Mouse (Mus musculus): ENCODE measurements around the gene Htr1f. TPM values are rescaled to one million over a fixed set of nuclear protein-coding genes. Genes with fewer than 3 reads are reported as not detected.

Gene Htr1f
- polyA plus RNA-seq, 1 experiment from 2014 or later, result not detected

DNA sequence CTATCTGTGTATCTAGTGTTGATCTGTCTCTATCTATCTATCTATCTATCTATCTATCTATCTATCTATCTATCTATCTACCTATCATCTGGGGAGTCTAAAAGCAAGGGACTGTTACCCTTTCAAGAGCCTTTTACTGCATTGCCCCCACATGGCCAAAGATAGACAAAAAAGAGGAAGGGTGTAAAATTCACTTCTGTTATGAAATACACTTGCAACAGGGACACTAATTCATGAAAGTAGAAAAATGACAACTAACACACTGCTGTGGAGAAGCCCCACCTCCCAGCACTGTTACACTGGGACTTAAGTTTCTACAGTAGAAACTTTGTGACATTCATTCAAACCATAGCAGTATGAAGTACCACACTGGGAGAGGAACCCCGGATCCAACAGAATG lies 170.9 kb downstream of the Htr1f start:
- 91% methylated on average over 1 of the region's 1 CpGs for WGBS
- no peak overlapping the region for H3K4me3 ChIP-seq (replicated peaks)
- ATAC-seq, result no peak
- no peaks in the 10 kb centered on the region for H3K4me1 ChIP-seq (replicated peaks)
- no peaks in the 10 kb centered on the region for H3K9me3 ChIP-seq
- H3K9ac ChIP-seq, result no peak overlapping the region
- H3K27me3 ChIP-seq (replicated peaks), result no peaks in the 10 kb centered on the region
- H3K36me3 ChIP-seq, result no peaks in the 10 kb centered on the region
- no peak overlapping the region for H3K27ac ChIP-seq
- no peak overlapping the region for H3K4me2 ChIP-seq (replicated peaks)

DNA sequence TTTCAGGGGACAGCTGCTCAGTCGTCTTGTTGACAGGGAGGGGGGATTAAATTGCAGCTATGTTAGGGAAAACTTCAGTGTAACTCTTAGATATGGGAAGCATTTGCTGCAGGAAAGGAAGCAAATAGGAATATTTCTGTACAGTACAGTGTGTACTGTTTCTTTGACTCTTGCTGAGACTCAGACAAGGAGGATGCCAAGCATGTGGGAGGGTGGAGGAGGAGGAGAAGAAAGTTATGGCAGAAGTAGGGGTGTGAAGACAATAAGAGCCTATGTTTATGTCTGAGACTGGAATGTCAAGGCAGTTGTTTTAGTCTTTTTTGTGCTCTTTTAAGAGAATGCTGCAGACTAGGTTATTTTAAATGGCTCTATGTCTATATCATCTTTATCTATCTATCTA lies 171.6 kb downstream of the Htr1f start:
- 53% methylated on average over 1 of the region's 1 CpGs for WGBS
- no peak for ATAC-seq
- no peak overlapping the region for H3K27ac ChIP-seq
- no peaks in the 10 kb centered on the region for H3K36me3 ChIP-seq
- H3K4me1 ChIP-seq (replicated peaks), result no peaks in the 10 kb centered on the region
- no peaks in the 10 kb centered on the region for H3K9me3 ChIP-seq
- H3K9ac ChIP-seq, result no peak overlapping the region
- no peak overlapping the region for H3K4me2 ChIP-seq (replicated peaks)
- H3K4me3 ChIP-seq (replicated peaks), result no peak overlapping the region
- no peaks in the 10 kb centered on the region for H3K27me3 ChIP-seq (replicated peaks)

DNA sequence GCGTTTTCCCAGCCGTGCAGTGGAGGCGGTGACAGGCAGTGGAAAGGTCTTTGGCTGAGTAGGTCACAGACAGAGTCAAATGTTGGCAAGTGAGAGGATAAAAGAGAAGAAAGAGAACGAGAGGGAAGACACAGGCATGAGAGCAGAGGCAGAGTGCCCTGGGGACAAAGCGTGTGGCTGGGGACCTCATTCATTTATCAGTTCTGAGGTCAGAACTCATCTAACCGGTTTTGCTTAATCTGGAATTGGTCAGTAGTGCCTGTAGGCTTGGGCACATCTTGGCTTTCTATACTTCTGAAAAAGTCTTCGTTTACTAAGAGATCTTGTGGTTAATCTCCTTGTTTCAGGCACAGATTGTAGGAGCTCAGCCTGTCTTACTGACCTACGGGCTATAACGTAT lies 182.2 kb downstream of the Htr1f start:
- Histone ChIP-seq H3K4me3 (replicated peaks) (no peak overlapping the region), H3K27me3 (replicated peaks) (no peaks in the 10 kb centered on the region), H3K4me2 (replicated peaks) (0 out of 2 replicates have a peak overlapping the region, but pooled peaks have one; percentile 24), H3K4me1 (replicated peaks) (no peaks in the 10 kb centered on the region), H3K27ac (no peak overlapping the region), H3K9ac (no peak overlapping the region), H3K9me3 (no peaks in the 10 kb centered on the region), H3K36me3 (no peaks in the 10 kb centered on the region)
- ATAC-seq, result 0 out of 2 replicates have a peak, but pooled peaks have one; percentile 62
- 36% methylated on average over 9 of the region's 9 CpGs for WGBS

DNA sequence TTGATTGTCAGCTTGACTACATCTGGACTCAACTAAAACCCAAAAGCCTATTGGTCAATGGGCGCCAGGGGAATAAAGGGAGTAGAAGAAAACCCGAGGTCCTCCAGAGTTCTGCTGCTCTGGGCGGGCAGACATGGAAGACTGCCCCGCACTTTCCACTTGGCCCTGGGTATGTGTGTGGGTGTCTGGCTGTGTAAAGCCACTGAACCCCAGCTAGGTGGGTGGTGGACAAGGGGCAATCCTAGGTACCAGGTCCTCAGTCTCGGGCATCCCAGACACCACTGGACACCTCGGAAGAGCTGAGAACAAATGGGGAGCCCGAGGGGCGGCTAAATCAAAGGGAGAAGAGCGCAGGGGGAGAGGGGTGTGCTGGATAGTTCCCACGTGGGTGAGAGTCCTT lies 196.9 kb downstream of the Htr1f start:
- H3K27ac ChIP-seq, result no peak overlapping the region
- WGBS, result 80% methylated on average over 10 of the region's 10 CpGs
- H3K4me3 ChIP-seq (replicated peaks), result no peak overlapping the region
- H3K36me3 ChIP-seq, result no peaks in the 10 kb centered on the region
- H3K4me1 ChIP-seq (replicated peaks), result no peaks in the 10 kb centered on the region
- no peaks in the 10 kb centered on the region for H3K27me3 ChIP-seq (replicated peaks)
- no peak overlapping the region for H3K4me2 ChIP-seq (replicated peaks)
- H3K9me3 ChIP-seq, result no peaks in the 10 kb centered on the region
- H3K9ac ChIP-seq, result no peak overlapping the region
- ATAC-seq, result no peak

DNA sequence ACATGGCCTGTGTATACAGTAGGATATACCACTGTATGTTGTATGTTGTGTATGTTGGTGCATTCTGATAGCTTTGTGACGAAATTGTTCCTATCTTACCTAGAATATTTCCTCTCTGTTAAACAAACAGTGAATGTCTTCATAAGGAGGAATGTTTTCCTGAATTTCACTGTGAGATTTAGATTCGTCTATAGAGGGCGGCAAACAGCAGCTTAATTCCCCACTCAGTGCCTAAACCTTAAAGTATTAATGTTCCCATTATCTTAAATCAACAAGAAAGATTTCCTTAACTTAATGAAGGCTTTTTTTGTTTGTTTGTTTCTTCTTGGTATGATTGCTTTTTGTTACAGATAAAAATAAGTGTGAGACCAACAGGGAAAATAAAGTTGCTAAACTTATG lies 198.5 kb downstream of the Htr1f start:
- Histone ChIP-seq H3K9me3 (no peaks in the 10 kb centered on the region), H3K4me2 (replicated peaks) (no peak overlapping the region), H3K4me1 (replicated peaks) (no peaks in the 10 kb centered on the region), H3K9ac (no peak overlapping the region), H3K27ac (no peak overlapping the region), H3K27me3 (replicated peaks) (no peaks in the 10 kb centered on the region), H3K36me3 (no peaks in the 10 kb centered on the region), H3K4me3 (replicated peaks) (no peak overlapping the region)
- WGBS, result 25% methylated on average over 3 of the region's 3 CpGs
- no peak for ATAC-seq

DNA sequence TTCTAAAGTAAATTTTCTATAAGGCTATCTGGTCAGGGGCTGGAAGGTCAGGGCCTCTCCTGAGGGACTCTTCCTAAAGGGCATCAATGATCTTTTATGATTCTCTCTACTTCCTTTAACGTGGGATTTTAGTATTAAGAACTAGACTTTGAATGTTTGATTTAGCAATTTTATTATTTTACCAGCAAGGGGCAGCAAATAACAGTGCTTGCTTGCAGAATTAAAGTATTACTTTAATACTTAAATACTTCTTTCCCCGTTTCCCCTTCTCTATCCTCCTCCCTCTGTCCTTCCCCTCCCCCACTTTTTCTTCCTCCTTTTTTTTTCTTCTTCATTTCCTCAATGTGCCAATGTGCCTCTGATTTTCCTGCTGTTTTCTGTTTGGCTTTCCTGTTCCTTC lies 202.3 kb downstream of the Htr1f start:
- no peaks in the 10 kb centered on the region for H3K4me1 ChIP-seq (replicated peaks)
- no peaks in the 10 kb centered on the region for H3K27me3 ChIP-seq (replicated peaks)
- WGBS, result 30% methylated on average over 2 of the region's 2 CpGs
- no peak overlapping the region for H3K27ac ChIP-seq
- H3K4me3 ChIP-seq (replicated peaks), result no peak overlapping the region
- H3K36me3 ChIP-seq, result no peaks in the 10 kb centered on the region
- no peak overlapping the region for H3K9ac ChIP-seq
- no peaks in the 10 kb centered on the region for H3K9me3 ChIP-seq
- H3K4me2 ChIP-seq (replicated peaks), result no peak overlapping the region
- no peak for ATAC-seq

DNA sequence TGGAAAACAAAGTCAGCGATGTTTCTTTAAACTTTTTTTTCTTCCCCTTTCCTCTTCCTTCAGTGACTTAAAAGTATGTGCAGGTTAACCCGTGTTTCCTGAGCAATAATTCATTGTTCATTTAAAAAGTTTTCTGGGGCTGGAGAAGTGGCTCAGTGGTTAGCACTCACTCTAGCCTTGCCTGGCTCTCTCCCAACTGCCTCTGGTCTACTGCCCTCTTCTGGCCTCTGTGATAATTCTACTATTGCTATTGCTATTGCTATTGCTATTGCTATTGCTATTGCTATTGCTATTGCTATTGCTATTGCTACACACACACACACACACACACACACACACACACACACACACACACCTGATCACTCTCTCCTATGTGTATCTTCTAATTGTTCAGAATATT lies 206.6 kb downstream of the Htr1f start:
- no peak for ATAC-seq
- H3K9me3 ChIP-seq, result no peaks in the 10 kb centered on the region
- no peak overlapping the region for H3K4me3 ChIP-seq (replicated peaks)
- no peaks in the 10 kb centered on the region for H3K27me3 ChIP-seq (replicated peaks)
- no peaks in the 10 kb centered on the region for H3K36me3 ChIP-seq
- no peak overlapping the region for H3K4me2 ChIP-seq (replicated peaks)
- H3K27ac ChIP-seq, result no peak overlapping the region
- H3K4me1 ChIP-seq (replicated peaks), result no peaks in the 10 kb centered on the region
- H3K9ac ChIP-seq, result no peak overlapping the region
- 72% methylated on average over 2 of the region's 2 CpGs for whole genome bisulfite sequencing

DNA sequence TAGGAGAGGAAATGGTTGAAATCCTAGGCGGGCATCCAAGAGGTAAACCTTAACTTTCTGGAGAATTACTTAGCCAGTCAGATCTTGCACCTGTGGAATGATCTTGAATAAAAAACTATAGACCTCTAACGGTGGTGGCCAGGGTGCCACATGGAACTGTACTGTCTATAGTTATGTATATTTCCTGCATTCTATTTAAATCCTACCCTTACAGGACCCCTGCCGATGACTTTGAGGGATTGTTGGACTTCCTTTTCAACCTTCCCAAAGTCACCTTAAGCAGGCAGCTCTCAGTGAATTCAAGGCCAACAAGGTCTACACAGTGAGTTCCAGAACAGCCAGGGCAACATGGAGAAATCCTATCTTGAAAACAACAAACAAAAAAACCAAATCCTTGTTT lies 216.2 kb downstream of the Htr1f start:
- WGBS, result 94% methylated on average over 3 of the region's 3 CpGs
- Histone ChIP-seq H3K9ac (no peak overlapping the region), H3K27ac (no peak overlapping the region), H3K4me1 (replicated peaks) (peaks cover 2% of the 10 kb centered on the region; the same call in 1 of the 2 replicates), H3K4me2 (replicated peaks) (no peak overlapping the region), H3K4me3 (replicated peaks) (no peak overlapping the region), H3K27me3 (replicated peaks) (no peaks in the 10 kb centered on the region), H3K9me3 (no peaks in the 10 kb centered on the region), H3K36me3 (no peaks in the 10 kb centered on the region)
- ATAC-seq, result no peak

DNA sequence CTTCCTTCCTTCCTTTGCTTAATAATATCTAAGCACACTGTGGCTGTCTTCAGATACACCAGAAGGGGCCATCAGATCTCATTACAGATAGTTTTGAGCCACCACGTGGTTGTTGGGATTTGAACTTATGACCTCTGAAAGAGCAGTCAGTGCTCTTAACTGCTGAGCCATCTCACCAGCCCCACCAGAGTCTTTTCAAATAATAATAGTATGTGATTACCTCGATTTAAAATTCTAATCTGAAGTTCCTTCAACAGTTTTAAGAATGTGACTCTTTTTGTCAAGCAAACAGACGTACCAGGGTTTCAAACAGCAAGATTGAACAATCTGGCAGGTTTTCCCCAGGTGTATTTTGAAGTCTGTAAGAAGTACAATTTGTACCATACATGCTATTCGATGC lies 220.1 kb downstream of the Htr1f start:
- Histone ChIP-seq H3K4me1 (replicated peaks) (peaks cover 6% of the 10 kb centered on the region; the same call in 1 of the 2 replicates), H3K9me3 (no peaks in the 10 kb centered on the region), H3K36me3 (no peaks in the 10 kb centered on the region), H3K9ac (no peak overlapping the region), H3K4me2 (replicated peaks) (no peak overlapping the region), H3K27me3 (replicated peaks) (no peaks in the 10 kb centered on the region), H3K4me3 (replicated peaks) (no peak overlapping the region), H3K27ac (no peak overlapping the region)
- ATAC-seq, result no peak
- 51% methylated on average over 4 of the region's 4 CpGs for WGBS

DNA sequence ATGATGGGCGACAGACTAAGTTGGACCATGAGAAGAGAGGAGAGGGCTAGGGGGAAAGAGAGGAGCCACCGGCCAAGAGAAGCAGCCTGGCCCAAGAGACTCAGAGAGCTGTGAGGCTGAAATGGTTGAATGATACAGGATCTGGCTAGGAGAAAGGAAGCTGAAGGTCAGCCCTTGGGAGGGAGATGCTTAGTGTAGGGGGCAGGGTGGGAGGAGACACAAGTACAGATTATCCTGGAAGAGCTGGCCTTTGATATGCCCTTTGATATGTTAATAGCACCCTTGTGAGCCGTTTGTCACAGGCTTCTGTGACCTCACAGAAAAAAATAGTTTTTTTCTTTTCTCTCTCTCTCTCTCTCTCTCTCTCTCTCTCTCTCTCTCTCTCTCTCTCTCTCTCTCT lies 220.5 kb downstream of the Htr1f start:
- no peaks in the 10 kb centered on the region for H3K9me3 ChIP-seq
- no peak for ATAC-seq
- H3K4me3 ChIP-seq (replicated peaks), result no peak overlapping the region
- no peaks in the 10 kb centered on the region for H3K27me3 ChIP-seq (replicated peaks)
- H3K27ac ChIP-seq, result no peak overlapping the region
- H3K36me3 ChIP-seq, result no peaks in the 10 kb centered on the region
- no peak overlapping the region for H3K4me2 ChIP-seq (replicated peaks)
- WGBS, result 43% methylated on average over 3 of the region's 3 CpGs
- H3K4me1 ChIP-seq (replicated peaks), result peaks cover 6% of the 10 kb centered on the region; the same call in 1 of the 2 replicates
- H3K9ac ChIP-seq, result no peak overlapping the region

DNA sequence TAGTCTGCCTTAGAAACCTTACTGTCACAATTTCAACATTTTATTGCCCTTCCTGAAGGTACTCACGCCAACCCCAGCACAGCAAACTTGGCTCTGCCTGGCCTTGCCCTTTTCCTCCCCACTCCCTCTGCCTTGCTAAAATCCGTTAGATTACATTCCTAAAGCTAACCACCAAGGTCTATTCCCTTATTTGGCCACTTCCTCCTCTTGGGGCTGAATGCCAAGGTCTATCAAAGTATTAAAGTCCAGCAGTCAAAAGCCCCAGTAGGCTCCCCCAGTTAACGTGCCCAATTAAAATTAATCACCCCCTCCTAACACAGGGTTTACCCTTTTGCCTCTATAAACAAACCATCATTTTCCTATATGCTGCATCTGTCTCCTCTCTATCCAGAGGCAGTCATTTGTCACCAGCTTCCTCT lies 221.2 kb downstream of the Htr1f start:
- H3K27ac ChIP-seq, result no peak overlapping the region
- no peak overlapping the region for H3K4me3 ChIP-seq (replicated peaks)
- no peak overlapping the region for H3K9ac ChIP-seq
- H3K4me2 ChIP-seq (replicated peaks), result no peak overlapping the region
- H3K36me3 ChIP-seq, result no peaks in the 10 kb centered on the region
- peaks cover 6% of the 10 kb centered on the region; the same call in 1 of the 2 replicates for H3K4me1 ChIP-seq (replicated peaks)
- no peaks in the 10 kb centered on the region for H3K9me3 ChIP-seq
- WGBS, result 2% methylated on average over 3 of the region's 3 CpGs
- H3K27me3 ChIP-seq (replicated peaks), result no peaks in the 10 kb centered on the region
- peak; percentile 48 for ATAC-seq

DNA sequence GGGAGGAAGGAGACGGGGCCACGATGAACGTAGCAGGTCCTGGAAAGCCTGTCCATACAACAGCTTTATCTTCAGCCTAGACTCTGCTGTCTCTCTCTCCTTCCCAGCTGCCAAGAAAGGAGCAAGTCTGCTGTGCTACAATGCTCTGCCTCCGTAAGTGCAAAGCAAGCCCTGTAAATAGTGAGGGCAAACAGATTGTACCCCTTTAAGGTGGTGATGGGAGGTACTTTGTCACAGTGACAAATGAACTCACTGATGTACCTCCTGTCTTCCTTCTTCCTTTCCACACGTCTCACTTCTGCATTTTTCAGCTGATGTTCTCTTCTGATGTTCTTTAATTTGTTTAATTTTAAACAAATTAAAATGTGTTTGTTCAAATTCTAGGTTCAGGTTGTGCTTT lies 221.8 kb downstream of the Htr1f start:
- no peaks in the 10 kb centered on the region for H3K36me3 ChIP-seq
- H3K4me3 ChIP-seq (replicated peaks), result no peak overlapping the region
- no peaks in the 10 kb centered on the region for H3K9me3 ChIP-seq
- no peaks in the 10 kb centered on the region for H3K27me3 ChIP-seq (replicated peaks)
- 51% methylated on average over 5 of the region's 5 CpGs for WGBS
- ATAC-seq, result no peak
- peaks cover 6% of the 10 kb centered on the region; the same call in 1 of the 2 replicates for H3K4me1 ChIP-seq (replicated peaks)
- no peak overlapping the region for H3K4me2 ChIP-seq (replicated peaks)
- no peak overlapping the region for H3K9ac ChIP-seq
- H3K27ac ChIP-seq, result 0 out of 2 replicates have a peak overlapping the region, but pooled peaks have one; percentile 4

DNA sequence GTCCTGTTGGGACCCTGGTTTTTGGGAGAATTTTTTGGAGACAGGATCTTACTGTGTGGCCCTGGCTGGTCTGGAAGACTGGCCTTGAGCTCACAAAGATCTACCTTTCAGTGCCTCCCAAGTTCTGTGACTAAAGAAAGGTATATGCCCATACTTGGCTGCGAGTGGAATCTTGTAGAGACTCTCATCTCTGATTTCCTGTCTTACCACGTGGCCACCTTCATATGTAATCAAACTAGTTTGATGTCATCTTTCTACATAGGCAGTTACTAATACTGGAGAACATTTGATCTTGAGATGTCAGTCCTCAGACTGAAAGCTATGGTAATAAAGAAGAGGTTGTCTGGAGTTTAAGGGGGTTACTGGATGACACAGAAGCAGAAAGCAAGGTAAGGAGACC lies 224.2 kb downstream of the Htr1f start:
- Histone ChIP-seq H3K4me2 (replicated peaks) (no peak overlapping the region), H3K36me3 (no peaks in the 10 kb centered on the region), H3K9me3 (no peaks in the 10 kb centered on the region), H3K27ac (no peak overlapping the region), H3K27me3 (replicated peaks) (no peaks in the 10 kb centered on the region), H3K4me3 (replicated peaks) (no peak overlapping the region), H3K9ac (no peak overlapping the region), H3K4me1 (replicated peaks) (peaks cover 6% of the 10 kb centered on the region; the same call in 1 of the 2 replicates)
- whole genome bisulfite sequencing, result 80% methylated on average over 2 of the region's 2 CpGs
- ATAC-seq, result no peak
